Mouse (Mus musculus): ENCODE measurements at regions not wholly inside any gene's neighbourhood (a gene's known extent, or its start where the extent isn't known, plus 50 kb on each side); places are given as distances from the start of the nearest gene placed in this dataset.

DNA sequence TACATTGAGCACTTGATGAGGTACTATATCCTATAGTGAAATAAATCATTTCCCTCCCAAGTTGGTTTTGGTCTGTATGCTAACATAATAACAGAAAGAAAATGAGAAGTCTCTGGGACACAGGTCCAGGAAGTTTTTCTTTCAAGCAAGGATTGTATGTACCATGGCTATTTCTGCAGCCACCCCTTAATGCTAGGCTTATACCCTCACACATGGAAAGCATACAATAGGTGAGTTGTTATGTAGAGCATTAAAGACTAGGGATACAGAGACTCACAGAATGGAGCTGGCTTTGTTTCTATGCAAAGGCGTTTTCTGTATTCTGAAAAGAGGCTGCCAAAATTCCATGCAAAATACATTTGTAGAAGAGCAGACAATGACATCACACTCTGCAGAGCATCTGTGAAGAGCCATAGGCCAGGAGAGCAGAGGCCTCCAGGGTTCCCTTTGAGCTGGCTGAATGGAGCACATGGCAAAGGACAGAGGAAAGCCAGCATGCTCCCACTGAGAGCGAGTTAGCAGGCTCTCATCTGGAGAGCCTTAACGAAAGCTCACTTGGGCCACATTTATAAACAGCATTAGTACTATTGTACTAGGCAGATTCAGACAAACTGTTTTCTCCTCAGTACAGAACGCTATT, 262.0 kb upstream of the Sgcd start:
- Histone ChIP-seq H3K27ac (no peak overlapping the region), H3K4me3 (no peak overlapping the region)
- intact Hi-C loops (cut with DNase I): no loop called here
- no peak for TF ChIP-seq CTCF (IDR thresholded peaks at IDR 0.05)
- DNase-seq (ENCODE audit: extremely low spot score in 1 of 2, low spot score in 2 of 2): no peak

DNA sequence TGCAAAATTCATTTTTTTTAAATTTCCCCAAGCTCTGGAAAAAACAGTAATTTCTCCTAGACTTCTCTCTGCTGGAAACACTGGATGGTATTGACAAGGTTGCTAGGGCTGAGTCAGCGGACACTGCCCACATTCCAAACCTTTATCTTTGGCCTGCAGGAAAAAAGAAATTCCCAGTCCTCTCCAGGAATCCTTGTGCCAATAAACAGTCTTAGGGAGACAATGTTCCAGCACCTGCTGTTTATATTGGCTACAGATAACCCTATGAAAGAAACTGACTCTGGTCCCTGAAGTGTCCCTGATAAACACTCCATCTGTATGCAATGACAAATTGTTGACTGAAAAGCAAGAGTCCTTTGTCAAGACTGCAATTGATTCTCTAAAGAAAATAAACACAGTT, 260.5 kb upstream of the Sgcd start:
- H3K27ac ChIP-seq: no peak overlapping the region
- TF ChIP-seq CTCF (IDR thresholded peaks at IDR 0.05): no peak
- no peak for DNase-seq (ENCODE audit: extremely low spot score in 1 of 2, low spot score in 2 of 2)
- no peak overlapping the region for H3K4me3 ChIP-seq
- intact Hi-C loops (cut with DNase I): no loop called here

DNA sequence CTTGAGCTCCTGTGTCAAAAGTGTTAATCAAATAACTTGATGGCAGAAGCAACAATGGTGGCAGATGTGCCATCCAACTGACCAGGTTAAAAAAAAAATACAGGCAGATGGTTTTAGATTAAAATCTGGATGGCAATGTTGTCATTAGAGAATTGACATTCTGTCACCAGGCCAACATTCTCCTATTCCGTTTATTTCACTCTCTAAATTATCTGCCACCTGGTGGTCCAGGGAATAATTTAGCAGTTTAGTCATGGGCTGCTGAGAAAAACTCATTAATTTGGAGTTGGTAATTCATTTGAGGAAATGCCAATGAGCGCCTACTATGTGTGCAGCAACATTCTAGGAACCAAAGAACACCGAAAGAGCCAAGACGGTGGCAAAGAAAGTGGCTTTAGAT, 232.4 kb upstream of the Sgcd start:
- no peak overlapping the region for H3K27ac ChIP-seq
- no peak overlapping the region for H3K4me3 ChIP-seq
- no peak for TF ChIP-seq CTCF (IDR thresholded peaks at IDR 0.05)
- intact Hi-C loops (cut with DNase I): no loop called here
- no peak for DNase-seq (ENCODE audit: extremely low spot score in 1 of 2, low spot score in 2 of 2)

GRCm38 (mm10) chr11:48219157-48219556, 230.4 kb upstream of the Sgcd start:
- H3K4me3 ChIP-seq: no peak overlapping the region
- no peak for DNase-seq (ENCODE audit: extremely low spot score in 1 of 2, low spot score in 2 of 2)
- intact Hi-C loops (cut with DNase I): no loop called here
- H3K27ac ChIP-seq: no peak overlapping the region
- TF ChIP-seq CTCF (IDR thresholded peaks at IDR 0.05): no peak

GRCm38 (mm10) chr11:48216762-48217161, 228.0 kb upstream of the Sgcd start:
- Histone ChIP-seq H3K4me3 (no peak overlapping the region), H3K27ac (no peak overlapping the region)
- no peak for TF ChIP-seq CTCF (IDR thresholded peaks at IDR 0.05)
- intact Hi-C loops (cut with DNase I): no loop called here
- DNase-seq (ENCODE audit: extremely low spot score in 1 of 2, low spot score in 2 of 2): no peak

GRCm38 (mm10) chr11:48186604-48187003, 197.8 kb upstream of the Sgcd start:
- Histone ChIP-seq H3K4me3 (no peak overlapping the region), H3K27ac (no peak overlapping the region)
- intact Hi-C loops (cut with DNase I): no loop called here
- TF ChIP-seq CTCF (IDR thresholded peaks at IDR 0.05): no peak
- no peak for DNase-seq (ENCODE audit: extremely low spot score in 1 of 2, low spot score in 2 of 2)

DNA sequence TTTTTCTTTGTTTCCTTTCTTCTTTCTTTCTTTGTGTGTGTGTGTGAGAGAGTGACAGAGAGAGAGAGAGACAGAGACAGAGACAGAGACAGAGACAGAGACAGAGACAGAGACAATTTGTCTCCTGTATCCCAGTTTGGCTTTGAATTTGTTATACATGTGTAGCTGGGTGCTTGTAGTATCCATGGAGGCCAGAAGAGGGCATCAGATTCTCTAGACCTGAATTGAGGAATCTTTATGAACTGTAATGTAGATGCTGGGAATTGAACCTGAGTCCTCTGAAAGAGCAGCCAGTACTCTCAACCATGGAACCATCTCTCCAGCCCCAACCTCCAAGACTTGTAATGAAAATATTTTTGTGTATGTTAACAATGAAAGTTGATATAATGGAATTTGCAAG, 190.2 kb upstream of the Sgcd start:
- DNase-seq (ENCODE audit: extremely low spot score in 1 of 2, low spot score in 2 of 2): no peak
- intact Hi-C loops (cut with DNase I): loop anchor here (10.0 kb wide), 1 partner anchor 406 kb away; no protein-coding TSS in a partner anchor
- Histone ChIP-seq H3K4me3 (no peak overlapping the region), H3K27ac (no peak overlapping the region)
- TF ChIP-seq CTCF (IDR thresholded peaks at IDR 0.05): peak; percentile 35

DNA sequence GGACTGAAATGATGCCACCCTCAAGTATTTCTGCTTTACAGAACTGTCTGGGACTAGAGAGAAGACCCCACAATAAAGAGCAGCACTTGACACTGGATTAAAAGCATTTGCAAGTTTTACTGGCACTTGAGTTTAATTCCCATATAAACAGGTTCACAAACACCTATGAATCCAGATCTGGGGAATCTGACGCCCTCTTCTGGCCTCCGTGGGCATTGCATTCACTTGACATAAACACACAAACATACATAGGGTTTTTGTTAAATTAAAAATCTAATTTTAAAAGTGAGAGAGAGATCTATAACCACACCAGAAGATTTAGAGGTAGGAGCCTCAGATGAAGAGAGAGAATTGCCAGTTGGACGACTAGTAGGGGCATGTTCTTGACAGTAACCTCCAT, 189.4 kb upstream of the Sgcd start:
- intact Hi-C loops (cut with DNase I): loop anchor here (10.0 kb wide), 1 partner anchor 407 kb away; no protein-coding TSS in a partner anchor
- TF ChIP-seq CTCF (IDR thresholded peaks at IDR 0.05): peak; percentile 31
- Histone ChIP-seq H3K27ac (no peak overlapping the region), H3K4me3 (no peak overlapping the region)
- no peak for DNase-seq (ENCODE audit: extremely low spot score in 1 of 2, low spot score in 2 of 2)

GRCm38 (mm10) chr11:48176451-48176850, 187.7 kb upstream of the Sgcd start:
- Histone ChIP-seq H3K4me3 (no peak overlapping the region), H3K27ac (no peak overlapping the region)
- no peak for TF ChIP-seq CTCF (IDR thresholded peaks at IDR 0.05)
- no peak for DNase-seq (ENCODE audit: extremely low spot score in 1 of 2, low spot score in 2 of 2)
- intact Hi-C loops (cut with DNase I): loop anchor here (10.0 kb wide), 1 partner anchor 408 kb away; no protein-coding TSS in a partner anchor

DNA sequence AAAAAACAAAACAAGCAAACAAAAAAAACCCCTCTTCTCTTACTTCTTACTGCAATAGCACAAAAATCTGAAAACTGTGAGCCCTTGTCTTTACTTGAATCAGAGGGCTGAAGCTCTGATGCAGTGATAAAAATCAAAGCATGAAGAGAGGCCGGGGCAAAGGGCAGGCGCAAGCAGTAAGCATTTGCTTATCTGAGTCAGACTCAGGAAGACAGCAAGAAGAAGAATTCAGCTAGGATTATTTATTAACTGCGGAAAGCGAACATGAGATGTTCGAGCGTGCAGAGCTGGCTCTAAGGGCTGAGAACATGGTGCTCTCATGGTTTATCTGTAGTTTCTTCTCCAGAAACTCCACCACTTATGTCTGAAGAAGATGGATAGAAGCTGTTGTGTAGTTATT, 163.4 kb upstream of the Sgcd start:
- no peak overlapping the region for H3K4me3 ChIP-seq
- no peak for TF ChIP-seq CTCF (IDR thresholded peaks at IDR 0.05)
- no peak for DNase-seq (ENCODE audit: extremely low spot score in 1 of 2, low spot score in 2 of 2)
- intact Hi-C loops (cut with DNase I): no loop called here
- H3K27ac ChIP-seq: no peak overlapping the region

DNA sequence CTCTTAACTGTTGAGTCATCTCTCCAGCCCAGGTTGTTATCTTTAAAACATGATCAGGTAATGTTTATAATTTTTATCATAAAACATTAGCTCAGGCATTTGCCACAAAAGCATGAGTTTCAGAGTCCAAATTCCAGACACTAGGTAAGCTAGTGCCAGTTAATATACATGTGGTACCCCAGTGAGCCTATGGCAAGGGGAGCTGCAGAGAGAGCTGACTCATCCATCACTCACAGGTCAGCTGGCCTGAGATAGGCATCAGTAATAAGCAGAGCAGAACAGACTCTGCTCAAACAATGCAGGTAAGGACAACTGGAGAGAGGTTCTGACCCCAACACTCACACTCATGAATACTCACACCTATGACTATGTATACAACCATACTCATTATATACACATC, 144.6 kb upstream of the Sgcd start:
- TF ChIP-seq CTCF (IDR thresholded peaks at IDR 0.05): no peak
- Histone ChIP-seq H3K4me3 (no peak overlapping the region), H3K27ac (no peak overlapping the region)
- DNase-seq (ENCODE audit: extremely low spot score in 1 of 2, low spot score in 2 of 2): no peak
- intact Hi-C loops (cut with DNase I): no loop called here

- no peak overlapping the region for H3K27ac ChIP-seq
- intact Hi-C loops (cut with DNase I): no loop called here
Observed at GRCm38 (mm10) chr11:48098063-48098462, 109.3 kb upstream of the Sgcd start.

GRCm38 (mm10) chr11:48097455-48097854, 108.7 kb upstream of the Sgcd start:
- no peak for DNase-seq (ENCODE audit: extremely low spot score in 1 of 2, low spot score in 2 of 2)
- intact Hi-C loops (cut with DNase I): no loop called here
- H3K27ac ChIP-seq: no peak overlapping the region
- no peak overlapping the region for H3K4me3 ChIP-seq
- TF ChIP-seq CTCF (IDR thresholded peaks at IDR 0.05): no peak

More at GRCm38 (mm10) chr11:48098063-48098462, 109.3 kb upstream of the Sgcd start:
- H3K4me3 ChIP-seq: no peak overlapping the region
- no peak for DNase-seq (ENCODE audit: extremely low spot score in 1 of 2, low spot score in 2 of 2)
- TF ChIP-seq CTCF (IDR thresholded peaks at IDR 0.05): no peak
